Comparison of ENCODE assay signal across 12 mouse cellular contexts in genomic region chr9:71320246-71321155, GRCm38 (mm10).
DNase-seq lines count a peak whose midpoint lies in the region; ATAC-seq lines count a peak whose summit lies in the region.
"Had no signal": no experiment of that assay in that cellular context is flagged by ENCODE, and none has a peak within 500 bp of the region (broad histone marks: within the 10 kb centered on the region; RNA-seq: fewer than 3 reads in every experiment).

No protein-coding gene starts in this region.

- intact Hi-C loops in left cerebral cortex, postnatal 4 days (cut with DNase I) = no loop called here

- H3K27me3 ChIP-seq in kidney, embryonic 15.5 days = no peaks in the 10 kb centered on the region
- H3K27me3 ChIP-seq: embryonic facial prominence, embryonic 12.5 days had no signal

- no peak overlapping the region for H3K4me2 ChIP-seq in kidney, embryonic 15.5 days
- H3K4me2 ChIP-seq: embryonic facial prominence, embryonic 12.5 days; limb, embryonic 15.5 days; neural tube, embryonic 12.5 days had no signal

- no peaks in the 10 kb centered on the region for H3K9me3 ChIP-seq in kidney, embryonic 15.5 days (replicated peaks)
- H3K9me3 ChIP-seq: embryonic facial prominence, embryonic 12.5 days; limb, embryonic 15.5 days; neural tube, embryonic 12.5 days had no signal

- no peak overlapping the region for H3K9ac ChIP-seq in kidney, embryonic 15.5 days
- H3K9ac ChIP-seq: embryonic facial prominence, embryonic 12.5 days; limb, embryonic 15.5 days; neural tube, embryonic 12.5 days had no signal

- H3K4me1 ChIP-seq in kidney, embryonic 15.5 days = peaks cover 48% of the 10 kb centered on the region
- H3K4me1 ChIP-seq: neural tube, embryonic 12.5 days had no signal

- H3K36me3 ChIP-seq in kidney, embryonic 15.5 days = no peaks in the 10 kb centered on the region
- H3K36me3 ChIP-seq: embryonic facial prominence, embryonic 12.5 days; limb, embryonic 15.5 days; neural tube, embryonic 12.5 days had no signal

- DNase-seq in adrenal gland, postnatal 10 days = peak; percentile 38
- DNase-seq in adrenal gland, adult 18-20 months (ENCODE audit: low spot score in 2 of 2) = no peak
- peak; percentile 17 for DNase-seq in left cerebral cortex, postnatal 4 days
- no peak for DNase-seq in left cerebral cortex, adult 11 months (ENCODE audit: low spot score)
- DNase-seq in R1 (ENCODE audit: low read depth, low spot score) = peak; percentile 90
- DNase-seq in cerebellum, adult 8-10 months = no peak
- no peak for DNase-seq in frontal cortex, adult 2 months (ENCODE audit: extremely low spot score in 1 of 2, low spot score in 1 of 2)
- DNase-seq: thymus, adult 18-20 months had no signal

- H3K4me3 ChIP-seq in kidney, embryonic 15.5 days (replicated peaks) = no peak overlapping the region
- H3K4me3 ChIP-seq: embryonic facial prominence, embryonic 12.5 days; limb, embryonic 15.5 days; neural tube, embryonic 12.5 days had no signal

- 66% methylated on average over 11 of the region's 11 CpGs for WGBS in kidney, embryonic 15.5 days

- peak overlapping the region; percentile 75 for H3K27ac ChIP-seq in kidney, embryonic 15.5 days
- H3K27ac ChIP-seq: embryonic facial prominence, embryonic 12.5 days; limb, embryonic 15.5 days; neural tube, embryonic 12.5 days had no signal

- no peak for ATAC-seq in kidney, embryonic 15.5 days (replicated peaks; ENCODE audit: low FRiP score)

Comparison
In these comparisons a context has a peak if more than half of its experiments do, and no peak if none do; other contexts are left out.
1. DNase-seq: peak in adrenal gland, postnatal 10 days (single experiment), left cerebral cortex, postnatal 4 days (single experiment) and R1 (single experiment); none in adrenal gland, adult 18-20 months (0 of 2), left cerebral cortex, adult 11 months (single experiment), cerebellum, adult 8-10 months (single experiment) and frontal cortex, adult 2 months (0 of 2).